Mouse (Mus musculus) frontal cortex, adult (tissue): ENCODE data around the gene Snf8.

ENCODE experiments used
- ATAC-seq: cut with Nextera tagmentation; 2 replicates; pipeline ENCODE4 v1.9.2; 2017; ENCODE audit warnings: mild to moderate bottlenecking, moderate library complexity, mixed read lengths; ENCODE audit not compliant: low TSS enrichment

Gene Snf8

GRCm38 (mm10) chr11:96034596-96035052 lies at the start of gene Snf8:
Gene Snf8 (plus strand): TSS chr11:96034885.
- ATAC-seq = peak; percentile 93

DNA sequence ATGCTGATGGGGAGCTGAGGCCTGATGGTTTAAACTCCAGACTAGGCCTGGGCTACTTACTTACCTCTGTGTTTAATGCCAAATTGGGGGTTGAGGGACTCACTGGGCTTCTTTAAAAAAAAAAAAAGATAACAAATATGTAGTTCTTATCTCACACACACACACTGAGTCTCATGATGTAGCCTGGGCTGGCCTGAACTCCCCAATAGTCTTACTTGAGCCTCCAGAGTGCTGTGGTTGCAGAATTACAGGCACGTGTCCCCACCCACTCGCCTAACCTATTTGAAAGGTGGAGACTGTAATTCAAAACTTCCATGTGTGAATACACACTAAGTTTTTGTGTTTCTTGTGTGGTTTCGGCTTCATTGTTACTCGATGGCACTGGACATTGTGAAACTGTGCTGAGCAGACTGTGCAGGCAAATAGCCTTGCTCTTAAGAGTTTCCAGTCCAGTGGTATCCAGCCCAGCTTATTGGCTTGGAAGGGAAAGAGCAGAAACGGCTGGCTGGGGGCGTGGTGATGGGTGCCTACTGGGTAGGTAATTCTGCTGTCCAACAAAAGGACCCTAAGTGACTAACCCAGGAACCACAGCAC lies 46.7 kb upstream of the Snf8 start:
- no peak for ATAC-seq

- ATAC-seq = no peak
Observed at GRCm38 (mm10) chr11:95988533-95988932, 46.2 kb upstream of the Snf8 start.

- ATAC-seq = no peak
Observed at GRCm38 (mm10) chr11:95989864-95990263, 44.8 kb upstream of the Snf8 start.

DNA sequence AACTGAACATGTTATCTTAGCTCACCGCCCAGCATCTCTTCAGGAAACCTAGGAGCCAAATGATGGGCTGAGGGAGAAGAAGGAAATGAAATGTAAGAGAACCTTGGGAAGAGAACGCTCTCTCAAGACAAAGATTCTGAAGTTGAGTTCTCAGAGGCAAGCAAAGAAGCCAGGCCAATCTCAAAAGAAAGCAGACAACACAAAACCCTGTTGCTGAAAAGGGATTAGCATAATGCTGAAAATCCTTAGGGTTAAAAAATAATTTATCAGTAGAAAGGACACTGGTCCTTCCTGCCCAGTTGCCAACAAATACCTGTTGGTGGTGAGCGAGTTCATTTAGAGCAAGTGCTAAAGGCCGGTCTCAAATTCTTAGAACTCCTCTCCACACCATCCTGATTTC lies 44.3 kb upstream of the Snf8 start:
- no peak for ATAC-seq

- ATAC-seq = no peak
Observed at GRCm38 (mm10) chr11:95990886-95991708, 43.6 kb upstream of the Snf8 start.

DNA sequence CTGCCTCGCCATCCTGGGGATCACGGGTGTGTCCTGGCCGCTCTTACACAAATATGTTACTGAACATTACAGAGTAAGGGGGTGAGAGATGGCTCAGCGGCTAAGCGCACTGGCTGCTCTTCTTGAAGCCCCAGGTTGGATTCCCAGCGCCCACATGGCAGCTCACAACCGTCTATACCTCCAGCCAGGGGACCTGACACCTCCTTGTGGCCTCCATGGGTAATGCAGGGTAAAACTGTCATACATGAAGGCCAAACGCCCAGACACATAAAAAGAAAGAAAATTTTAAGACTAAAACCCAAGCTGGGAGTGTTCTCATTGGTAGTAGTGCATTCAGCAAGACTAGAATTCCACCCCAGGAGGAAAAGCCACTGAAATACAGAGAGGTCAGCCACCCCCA lies 40.5 kb upstream of the Snf8 start:
- no peak for ATAC-seq

GRCm38 (mm10) chr11:96003100-96003900 lies 31.4 kb upstream of the Snf8 start:
- ATAC-seq = no peak

DNA sequence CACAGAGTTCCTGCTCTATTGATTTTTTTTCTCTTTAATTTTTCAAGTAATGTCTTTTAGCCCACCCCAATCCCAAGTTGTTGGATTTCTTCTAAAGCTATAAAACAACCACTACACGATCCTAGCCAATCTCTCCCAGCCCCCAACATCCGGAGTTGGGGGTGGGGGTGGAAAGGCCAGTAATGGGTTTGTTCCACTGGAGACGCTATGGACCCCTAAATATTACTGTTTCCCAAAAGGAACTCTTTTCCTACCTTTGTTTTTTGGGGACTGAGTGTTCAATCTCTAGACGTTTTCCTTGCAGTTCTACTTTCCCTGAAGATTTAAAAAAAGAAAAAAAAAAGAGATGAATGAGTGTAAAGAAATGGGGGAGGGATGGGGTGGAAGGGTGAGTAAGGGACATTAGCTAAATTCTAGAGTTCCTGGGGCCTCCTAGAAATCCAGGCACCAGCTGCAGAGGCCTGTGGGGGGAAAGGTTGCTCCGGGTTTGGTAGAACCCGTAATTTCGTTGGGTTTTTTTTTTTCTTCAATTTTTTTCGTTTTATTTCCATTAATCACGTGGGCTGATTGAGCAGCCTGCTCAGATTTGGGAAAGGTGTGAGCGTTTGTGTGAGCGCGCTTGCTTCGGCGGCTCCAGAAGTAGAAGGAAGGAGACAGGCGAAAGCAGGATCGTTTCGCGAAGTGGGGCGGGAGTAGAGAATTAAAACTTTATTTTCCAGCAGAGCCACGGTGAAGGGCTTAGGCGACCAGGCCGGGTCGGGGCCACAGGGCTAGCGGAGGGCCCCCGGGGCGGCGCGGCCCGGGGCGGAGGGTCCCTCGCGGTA lies 30.5 kb upstream of the Snf8 start:
- ATAC-seq = no peak

DNA sequence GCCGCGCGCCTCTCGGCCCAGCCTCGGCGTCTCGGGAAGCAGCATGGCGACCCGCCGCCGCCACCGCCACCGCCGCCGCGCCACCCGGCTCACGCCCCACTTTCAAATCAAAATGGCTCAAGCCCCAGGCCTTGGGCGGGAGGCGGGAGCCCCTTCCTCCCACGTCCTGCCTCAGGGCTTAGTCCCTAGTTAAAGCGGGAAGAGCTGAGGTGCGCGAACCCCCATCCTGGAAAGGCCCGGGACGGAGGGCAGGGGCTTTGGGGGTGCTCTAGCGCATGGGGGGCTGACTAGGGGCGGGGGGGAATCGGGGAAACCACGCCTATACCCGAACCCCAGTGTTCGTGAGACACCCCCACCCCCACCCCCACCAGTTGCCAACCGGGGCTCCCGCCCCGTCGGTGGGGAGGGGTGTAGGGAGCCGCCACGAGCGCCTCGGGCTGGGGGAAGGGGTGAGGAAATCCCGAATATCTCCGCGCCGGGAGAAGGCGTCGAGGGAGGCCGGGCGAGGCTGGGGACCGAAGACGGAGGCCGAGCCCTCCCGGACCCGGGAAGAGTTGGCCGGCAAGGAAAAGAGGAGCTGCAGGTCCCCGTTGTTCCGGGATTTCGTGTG lies 29.8 kb upstream of the Snf8 start:
- no peak for ATAC-seq

- ATAC-seq = no peak
Observed at GRCm38 (mm10) chr11:96005403-96006271, 29.0 kb upstream of the Snf8 start, which contains the start of gene Igf2bp1. Gene Igf2bp1 (minus strand): TSS chr11:96005940.

- ATAC-seq = no peak
Observed at GRCm38 (mm10) chr11:96006367-96006851, 28.3 kb upstream of the Snf8 start.

DNA sequence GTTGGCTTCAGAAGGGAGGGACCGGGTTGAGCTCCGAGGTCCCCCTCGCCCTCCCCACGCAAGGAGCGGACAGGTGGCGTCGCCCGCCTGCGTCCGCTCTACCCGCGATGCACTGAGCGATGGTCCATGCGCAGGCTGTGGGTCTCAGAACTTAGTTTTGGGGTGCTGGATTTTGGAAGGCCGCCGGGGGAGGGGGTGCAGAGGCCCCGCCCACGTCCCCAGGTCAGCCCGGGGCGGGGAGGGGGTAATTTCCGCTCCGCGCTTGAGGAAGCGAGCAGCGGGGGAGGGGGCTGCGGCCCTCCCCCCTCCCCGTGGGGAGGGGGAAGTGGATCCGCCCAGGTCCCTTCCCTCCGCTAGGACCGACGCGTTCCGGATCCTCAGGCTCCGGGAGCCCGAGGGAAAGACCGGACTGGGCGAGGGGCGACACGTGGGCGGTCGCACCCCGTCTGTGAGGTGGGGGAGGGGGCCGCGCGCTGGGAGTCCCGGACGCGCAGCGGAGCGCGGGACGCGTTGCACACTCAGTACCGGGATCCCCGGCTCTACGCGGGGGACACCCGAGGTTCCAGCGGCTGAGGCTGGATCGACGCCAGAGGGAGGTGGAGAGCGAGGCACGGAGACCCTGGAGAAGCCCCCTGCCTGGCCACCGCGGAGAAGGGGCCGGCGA lies 27.7 kb upstream of the Snf8 start:
- no peak for ATAC-seq

DNA sequence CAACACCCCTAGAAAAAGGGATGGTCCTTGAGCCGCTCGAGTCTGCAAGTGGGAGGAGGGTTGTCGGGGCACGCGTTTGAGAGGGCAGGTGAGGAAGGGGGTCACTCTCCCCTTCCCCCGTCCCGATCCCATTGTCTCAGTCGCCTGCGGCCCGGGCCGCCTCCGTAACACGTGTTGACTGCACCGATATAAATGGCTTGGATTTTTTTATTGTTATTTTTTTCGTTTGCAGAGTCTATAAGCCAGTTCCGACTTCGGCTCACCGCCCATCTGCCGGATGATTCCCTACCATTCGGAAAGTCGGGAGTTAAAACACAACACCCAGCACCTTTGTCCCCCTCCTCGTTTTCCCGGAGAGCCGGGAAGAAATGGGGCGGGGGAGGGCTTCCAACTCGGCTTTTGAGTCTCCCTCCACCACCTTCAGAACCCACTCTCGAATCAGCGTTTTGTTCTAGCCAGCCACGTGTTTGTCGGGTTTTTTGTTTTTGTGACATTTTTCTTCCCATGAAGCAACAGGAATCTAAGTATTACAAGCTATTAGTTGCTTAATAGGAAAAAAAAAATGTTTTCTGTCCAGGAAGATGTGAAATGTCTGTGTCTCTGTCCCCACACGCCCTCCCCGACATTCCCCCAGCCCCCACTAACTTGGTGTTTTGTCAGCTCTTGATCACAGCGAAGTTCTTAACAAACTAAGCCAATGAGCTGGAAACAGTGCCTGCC lies 27.0 kb upstream of the Snf8 start:
- no peak for ATAC-seq

- ATAC-seq = no peak
Observed at GRCm38 (mm10) chr11:96008827-96009226, 25.9 kb upstream of the Snf8 start.

DNA sequence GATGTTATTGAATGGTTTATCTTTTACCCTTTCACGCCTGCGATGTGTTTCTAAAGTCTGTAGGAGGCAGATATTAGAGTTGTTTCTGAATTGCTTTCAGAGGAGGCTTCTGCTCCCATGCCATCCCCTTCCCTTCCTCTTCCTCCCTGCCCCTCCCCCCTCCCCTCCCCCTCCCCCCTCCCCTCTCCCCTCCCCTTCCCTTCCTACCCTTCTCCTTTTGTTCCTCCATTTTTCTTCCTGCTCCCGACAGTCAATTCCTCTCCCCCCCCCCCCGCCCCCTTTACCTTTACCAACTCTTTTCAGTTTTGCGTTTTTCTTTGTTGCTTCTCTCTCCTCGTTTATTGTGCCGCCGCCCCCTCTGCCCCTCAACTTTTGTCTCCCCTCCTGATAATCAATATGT lies 22.7 kb upstream of the Snf8 start:
- ATAC-seq = no peak

DNA sequence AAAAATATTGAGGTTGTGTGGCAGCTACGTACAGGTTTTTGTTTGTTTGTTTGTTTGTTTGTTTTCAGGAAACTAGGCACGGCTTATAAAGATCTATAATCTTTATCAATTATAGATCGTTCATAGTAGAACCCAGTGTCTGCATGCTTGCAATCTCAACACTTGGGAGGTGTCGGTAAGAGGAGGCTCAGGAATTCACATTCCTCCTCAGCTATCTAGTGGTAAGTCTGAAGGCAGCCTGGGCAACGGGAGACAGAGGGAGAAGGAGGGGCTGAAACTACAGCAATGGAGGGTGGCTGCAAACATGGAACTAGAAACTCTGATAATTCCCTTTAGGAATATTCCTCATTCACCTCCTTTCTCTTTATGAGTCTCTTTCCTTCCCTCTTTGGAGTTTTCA lies 19.3 kb upstream of the Snf8 start:
- ATAC-seq = no peak

- ATAC-seq = peak; percentile 57; the same call in 1 of the 2 replicates
Observed at GRCm38 (mm10) chr11:96017941-96018351, 16.7 kb upstream of the Snf8 start.

GRCm38 (mm10) chr11:96020622-96021021 lies 14.1 kb upstream of the Snf8 start:
- no peak for ATAC-seq
